Mouse (Mus musculus): ENCODE data around the gene Rnf215. TPM values are rescaled to one million over a fixed set of nuclear protein-coding genes. Genes with fewer than 3 reads are reported as not detected.

Gene Rnf215
- polyA plus RNA-seq, 1 experiment from 2014 or later = 19.6 TPM

DNA sequence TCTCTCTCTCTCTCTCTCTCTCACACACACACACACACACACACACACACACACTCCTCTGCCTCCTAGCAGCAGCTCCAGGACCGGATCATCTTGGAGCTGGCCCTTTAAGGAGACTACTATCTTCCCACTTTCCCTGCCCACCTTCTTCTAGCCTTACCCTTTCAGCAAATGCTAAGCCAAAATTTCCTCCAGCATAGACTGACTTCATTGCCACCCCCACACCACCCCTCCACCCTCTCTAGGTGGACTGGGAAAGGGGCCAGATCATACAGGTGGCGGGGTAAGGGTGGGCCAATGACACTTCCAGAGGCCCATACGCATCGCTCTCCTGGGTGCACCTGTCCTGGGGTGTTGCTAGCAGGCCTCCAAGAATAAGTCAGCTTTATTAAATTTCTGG lies 19.6 kb upstream of the Rnf215 start:
- Histone ChIP-seq H3K4me2 (replicated peaks; ENCODE audit: low read depth) (no peak overlapping the region), H3K27ac (replicated peaks) (no peak overlapping the region), H3K4me1 (replicated peaks; ENCODE audit: control insufficient read depth, insufficient read depth) (no peaks in the 10 kb centered on the region), H3K9ac (ENCODE audit: low read length) (no peak overlapping the region), H3K27me3 (ENCODE audit: control insufficient read depth, insufficient read depth, low read length) (no peaks in the 10 kb centered on the region), H3K36me3 (ENCODE audit: control insufficient read depth, insufficient read depth, low read length) (no peaks in the 10 kb centered on the region), H3K9me3 (ENCODE audit: control insufficient read depth, low read length) (no peaks in the 10 kb centered on the region), H3K4me3 (ENCODE audit: low read depth, low read length) (no peak overlapping the region)
- WGBS = 89% methylated on average over 4 of the region's 4 CpGs
- ATAC-seq (ENCODE audit: low FRiP score, low TSS enrichment) (no peak), DNase-seq (ENCODE audit: low spot score) (no peak)
- no peak for TF ChIP-seq CTCF (IDR thresholded peaks at IDR 0.05; ENCODE audit: low read depth)
- no peak for TF ChIP-seq EP300 (optimal IDR thresholded peaks at IDR 0.05)

DNA sequence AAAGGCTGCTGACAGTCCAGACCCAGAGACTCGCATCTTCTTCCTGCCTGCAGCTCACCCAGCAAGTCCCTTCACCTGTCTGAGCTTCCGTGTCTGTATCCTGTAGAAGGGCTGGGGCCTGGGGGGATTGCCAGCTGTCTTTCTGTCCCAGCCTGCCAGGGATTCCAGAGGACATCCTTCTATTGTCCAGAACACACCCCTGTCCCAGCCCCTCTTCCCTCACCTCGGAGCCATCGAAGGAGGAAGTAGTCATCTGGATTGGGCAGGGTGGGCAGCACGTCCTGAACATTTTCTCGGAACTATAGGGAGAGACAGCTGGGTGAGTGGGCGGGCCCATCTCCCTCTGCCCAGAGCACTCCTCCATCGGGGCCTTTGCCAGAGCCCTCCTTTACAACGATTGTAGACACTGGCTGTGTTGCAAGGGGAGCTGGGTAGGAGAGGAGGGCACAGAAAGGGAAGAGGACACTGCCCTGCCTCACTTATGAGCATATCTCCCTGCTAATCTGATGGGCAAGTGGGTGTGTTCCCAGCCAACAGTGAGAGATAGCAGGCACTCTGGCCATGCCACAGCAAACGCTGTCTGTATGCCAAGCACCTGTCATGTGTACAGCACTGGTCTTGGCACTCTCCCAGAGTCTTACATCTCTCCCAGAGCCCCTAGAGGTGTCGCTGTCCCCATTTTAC lies 18.4 kb upstream of the Rnf215 start:
- DNase-seq (ENCODE audit: low spot score) (no peak), ATAC-seq (ENCODE audit: low FRiP score, low TSS enrichment) (no peak)
- Histone ChIP-seq H3K9me3 (ENCODE audit: control insufficient read depth, low read length) (no peaks in the 10 kb centered on the region), H3K4me1 (replicated peaks; ENCODE audit: control insufficient read depth, insufficient read depth) (no peaks in the 10 kb centered on the region), H3K36me3 (ENCODE audit: control insufficient read depth, insufficient read depth, low read length) (no peaks in the 10 kb centered on the region), H3K4me2 (replicated peaks; ENCODE audit: low read depth) (no peak overlapping the region), H3K27me3 (ENCODE audit: control insufficient read depth, insufficient read depth, low read length) (no peaks in the 10 kb centered on the region), H3K27ac (replicated peaks) (no peak overlapping the region), H3K4me3 (ENCODE audit: low read depth, low read length) (no peak overlapping the region), H3K9ac (ENCODE audit: low read length) (no peak overlapping the region)
- TF ChIP-seq CTCF (IDR thresholded peaks at IDR 0.05; ENCODE audit: low read depth) = no peak
- TF ChIP-seq EP300 (optimal IDR thresholded peaks at IDR 0.05) = no peak
- 53% methylated on average over 11 of the region's 11 CpGs for WGBS

GRCm38 (mm10) chr11:4117372-4118071 lies 17.5 kb upstream of the Rnf215 start:
- H3K27ac ChIP-seq (replicated peaks) = no peak overlapping the region

GRCm38 (mm10) chr11:4118081-4118921 lies 16.7 kb upstream of the Rnf215 start:
- Histone ChIP-seq H3K9ac (ENCODE audit: low read length) (peak overlapping the region; percentile 61), H3K27me3 (ENCODE audit: control insufficient read depth, insufficient read depth, low read length) (no peaks in the 10 kb centered on the region), H3K4me3 (ENCODE audit: low read depth, low read length) (peak overlapping the region; percentile 48), H3K27ac (replicated peaks) (no peak overlapping the region), H3K4me1 (replicated peaks; ENCODE audit: control insufficient read depth, insufficient read depth) (no peaks in the 10 kb centered on the region), H3K4me2 (replicated peaks; ENCODE audit: low read depth) (peak overlapping the region; percentile 76), H3K9me3 (ENCODE audit: control insufficient read depth, low read length) (no peaks in the 10 kb centered on the region), H3K36me3 (ENCODE audit: control insufficient read depth, insufficient read depth, low read length) (no peaks in the 10 kb centered on the region)
- ATAC-seq (ENCODE audit: low FRiP score, low TSS enrichment) (peak; percentile 77), DNase-seq (ENCODE audit: low spot score) (peak; percentile 92)
- 3% methylated on average over 40 of the region's 41 CpGs for WGBS
- no peak for TF ChIP-seq CTCF (IDR thresholded peaks at IDR 0.05; ENCODE audit: low read depth)
- TF ChIP-seq EP300 (optimal IDR thresholded peaks at IDR 0.05) = no peak

More at GRCm38 (mm10) chr11:4117372-4118071, 17.5 kb upstream of the Rnf215 start:
- Histone ChIP-seq H3K4me1 (replicated peaks; ENCODE audit: control insufficient read depth, insufficient read depth) (no peaks in the 10 kb centered on the region), H3K27me3 (ENCODE audit: control insufficient read depth, insufficient read depth, low read length) (no peaks in the 10 kb centered on the region), H3K36me3 (ENCODE audit: control insufficient read depth, insufficient read depth, low read length) (no peaks in the 10 kb centered on the region), H3K4me2 (replicated peaks; ENCODE audit: low read depth) (peak overlapping the region; percentile 76; the same call in 1 of the 2 replicates), H3K9me3 (ENCODE audit: control insufficient read depth, low read length) (no peaks in the 10 kb centered on the region), H3K4me3 (ENCODE audit: low read depth, low read length) (peak overlapping the region; percentile 48), H3K9ac (ENCODE audit: low read length) (no peak overlapping the region)
- WGBS = 25% methylated on average over 3 of the region's 3 CpGs
- DNase-seq (ENCODE audit: low spot score) = no peak
- TF ChIP-seq EP300 (optimal IDR thresholded peaks at IDR 0.05) = no peak
- TF ChIP-seq CTCF (IDR thresholded peaks at IDR 0.05; ENCODE audit: low read depth) = peak; percentile 44
- no peak for ATAC-seq (ENCODE audit: low FRiP score, low TSS enrichment)

GRCm38 (mm10) chr11:4119635-4120034 lies 15.4 kb upstream of the Rnf215 start:
- TF ChIP-seq CTCF (IDR thresholded peaks at IDR 0.05; ENCODE audit: low read depth) (no peak), EP300 (optimal IDR thresholded peaks at IDR 0.05) (no peak)
- no peak for ATAC-seq (ENCODE audit: low FRiP score, low TSS enrichment)
- WGBS = 73% methylated on average over 5 of the region's 5 CpGs
- Histone ChIP-seq H3K9ac (ENCODE audit: low read length) (no peak overlapping the region), H3K27me3 (ENCODE audit: control insufficient read depth, insufficient read depth, low read length) (no peaks in the 10 kb centered on the region), H3K36me3 (ENCODE audit: control insufficient read depth, insufficient read depth, low read length) (no peaks in the 10 kb centered on the region), H3K4me2 (replicated peaks; ENCODE audit: low read depth) (no peak overlapping the region), H3K4me3 (ENCODE audit: low read depth, low read length) (no peak overlapping the region), H3K27ac (replicated peaks) (no peak overlapping the region), H3K9me3 (ENCODE audit: control insufficient read depth, low read length) (no peaks in the 10 kb centered on the region), H3K4me1 (replicated peaks; ENCODE audit: control insufficient read depth, insufficient read depth) (no peaks in the 10 kb centered on the region)
- DNase-seq (ENCODE audit: low spot score) = no peak

All from stomach, postnatal 0 days (tissue).